Mouse (Mus musculus) neural tube, embryonic 15.5 days (tissue): ENCODE data around the gene Smad9. TPM values are rescaled to one million over a fixed set of nuclear protein-coding genes. Genes with fewer than 3 reads are reported as not detected.

Experiments used
- ATAC-seq: fragments of 200-750 bp; cut with Nextera tagmentation; 2 replicates; pipeline ENCODE4 v1.8.0; 2017; ENCODE audit warnings: mild to moderate bottlenecking, moderate TSS enrichment, moderate library complexity; ENCODE audit not compliant: low FRiP score
- H3K27ac ChIP-seq: fragments of 300-500 bp; sonication (generic); replicated peaks from 2 replicates; pipeline ENCODE4 v1.5.1; 2015; ENCODE audit warnings: mild to moderate bottlenecking, inconsistent platforms
- H3K27me3 ChIP-seq: fragments of 300-500 bp; sonication (generic); replicated peaks from 2 replicates; pipeline ENCODE4 v1.6.1; 2015; ENCODE audit warnings: inconsistent platforms
- H3K36me3 ChIP-seq: fragments of 300-500 bp; sonication (generic); 2 replicates; pipeline ENCODE4 v1.6.1; 2015; ENCODE audit warnings: inconsistent platforms
- H3K4me1 ChIP-seq: fragments of 300-500 bp; sonication (generic); 2 replicates; pipeline ENCODE4 v1.6.1; 2015; ENCODE audit warnings: inconsistent platforms
- H3K4me2 ChIP-seq: fragments of 300-500 bp; sonication (generic); 2 replicates; pipeline ENCODE4 v1.6.1; 2015; ENCODE audit warnings: inconsistent platforms, mild to moderate bottlenecking, moderate library complexity
- H3K4me3 ChIP-seq: fragments of 300-500 bp; sonication (generic); replicated peaks from 2 replicates; pipeline ENCODE4 v1.5.1; 2015; ENCODE audit warnings: mild to moderate bottlenecking, inconsistent platforms
- H3K9ac ChIP-seq: fragments of 300-500 bp; sonication (generic); replicated peaks from 2 replicates; pipeline ENCODE4 v1.6.1; 2015; ENCODE audit warnings: mild to moderate bottlenecking, inconsistent platforms
- H3K9me3 ChIP-seq: fragments of 300-500 bp; sonication (generic); replicated peaks from 2 replicates; pipeline ENCODE4 v1.6.1; 2016; ENCODE audit warnings: inconsistent platforms
- WGBS: fragments of 180-500 bp; shearing (Covaris S2); methylation state at CpG from one replicate; pipeline ENCODE4 v1.1.7; 2015; ENCODE audit warnings: mixed read lengths; 5-methylcytosine and 5-hydroxymethylcytosine counted together
- polyA plus RNA-seq: library from polyadenylated mRNA; unstranded; fragments of >200 nt; fragmentation: Nextera tagmentation; extraction: Ambion mirVana; gene quantifications from 2 replicates; pipeline ENCODE4 v1.2.1, GENCODE M21; 2015

The Smad9 gene
- polyA plus RNA-seq = 0.86 and 0.91 TPM in 2 replicates

- H3K4me2 ChIP-seq = peak within 1 kb of the TSS; percentile 100
- H3K4me3 ChIP-seq = peak within 1 kb of the TSS; percentile 74
- H3K36me3 ChIP-seq = peaks cover 10% of the 10 kb centered on the region
- H3K27ac ChIP-seq = peak within 1 kb of the TSS; percentile 52; the same call in 1 of the 2 replicates
- H3K9ac ChIP-seq = peak within 1 kb of the TSS; percentile 83
- peak; percentile 85 for ATAC-seq
- H3K27me3 ChIP-seq = no peaks in the 10 kb centered on the region
- under 1% methylated on average over 48 of the region's 66 CpGs for WGBS
- H3K9me3 ChIP-seq = no peaks in the 10 kb centered on the region
- peaks cover 23% of the 10 kb centered on the region for H3K4me1 ChIP-seq
Observed at GRCm38 (mm10) chr3:54755145-54756041, at the start of gene Smad9. Gene Smad9, plus strand, starts transcription at chr3:54755582.

- no peak for ATAC-seq
- 89% methylated on average over 9 of the region's 9 CpGs for WGBS
Observed at GRCm38 (mm10) chr3:54708972-54709371, 46.4 kb upstream of the Smad9 start.

DNA sequence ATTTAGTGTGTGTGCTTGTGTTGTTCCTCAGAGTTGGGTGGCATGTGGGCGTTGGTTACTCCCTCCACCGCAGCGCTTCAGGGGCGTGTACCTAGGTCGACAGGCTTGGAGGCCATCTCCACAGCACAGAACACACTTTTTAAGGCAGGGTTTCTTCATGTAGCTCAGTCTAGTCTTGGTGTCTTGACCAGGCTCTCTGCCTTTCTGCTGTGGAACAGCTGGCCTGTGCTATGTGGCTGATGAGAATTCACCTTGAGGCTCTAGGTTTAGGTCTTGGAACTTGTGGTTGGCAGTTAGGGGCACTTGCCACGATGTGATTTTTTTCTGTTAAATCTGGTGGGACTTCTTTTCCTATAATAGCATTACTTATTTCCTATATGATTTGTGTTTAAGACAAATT lies 41.1 kb upstream of the Smad9 start, which contains the start of gene Gm21958:
Gene Gm21958, minus strand, starts transcription at position 101 of the 400 bp plus-strand sequence.
- Histone ChIP-seq H3K27me3 (no peaks in the 10 kb centered on the region), H3K4me2 (no peak within 1 kb of the TSS), H3K4me3 (no peak within 1 kb of the TSS), H3K27ac (no peak within 1 kb of the TSS), H3K9me3 (no peaks in the 10 kb centered on the region), H3K9ac (no peak within 1 kb of the TSS), H3K36me3 (peaks cover 75% of the 10 kb centered on the region), H3K4me1 (no peaks in the 10 kb centered on the region)
- 94% methylated on average over 6 of the region's 6 CpGs for WGBS
- ATAC-seq = no peak

More at GRCm38 (mm10) chr3:54708972-54709371, 46.4 kb upstream of the Smad9 start:
- Histone ChIP-seq H3K27ac (no peak overlapping the region), H3K4me3 (no peak overlapping the region), H3K4me1 (no peaks in the 10 kb centered on the region), H3K4me2 (no peak overlapping the region), H3K36me3 (peaks cover 78% of the 10 kb centered on the region), H3K9me3 (no peaks in the 10 kb centered on the region), H3K9ac (no peak overlapping the region), H3K27me3 (no peaks in the 10 kb centered on the region)

GRCm38 (mm10) chr3:54715461-54715860 lies 39.9 kb upstream of the Smad9 start:
- no peak overlapping the region for H3K4me2 ChIP-seq
- 97% methylated on average over 6 of the region's 6 CpGs for WGBS
- H3K9ac ChIP-seq = no peak overlapping the region
- H3K9me3 ChIP-seq = no peaks in the 10 kb centered on the region
- no peaks in the 10 kb centered on the region for H3K4me1 ChIP-seq
- H3K27ac ChIP-seq = no peak overlapping the region
- H3K4me3 ChIP-seq = no peak overlapping the region
- ATAC-seq = no peak
- peaks cover 66% of the 10 kb centered on the region for H3K36me3 ChIP-seq
- no peaks in the 10 kb centered on the region for H3K27me3 ChIP-seq

- Histone ChIP-seq H3K4me3 (no peak overlapping the region), H3K4me2 (no peak overlapping the region), H3K27ac (no peak overlapping the region), H3K36me3 (peaks cover 64% of the 10 kb centered on the region), H3K27me3 (no peaks in the 10 kb centered on the region), H3K9me3 (no peaks in the 10 kb centered on the region), H3K9ac (no peak overlapping the region), H3K4me1 (no peaks in the 10 kb centered on the region)
- ATAC-seq = peak; percentile 66; the same call in 1 of the 2 replicates
- 64% methylated on average over 6 of the region's 6 CpGs for WGBS
Observed at GRCm38 (mm10) chr3:54717348-54717747, 38.0 kb upstream of the Smad9 start.

GRCm38 (mm10) chr3:54718947-54719346 lies 36.4 kb upstream of the Smad9 start:
- H3K9me3 ChIP-seq = no peaks in the 10 kb centered on the region
- H3K27me3 ChIP-seq = no peaks in the 10 kb centered on the region
- no peak overlapping the region for H3K4me3 ChIP-seq
- peaks cover 69% of the 10 kb centered on the region for H3K36me3 ChIP-seq
- WGBS = 68% methylated on average over 3 of the region's 3 CpGs
- no peak overlapping the region for H3K9ac ChIP-seq
- no peaks in the 10 kb centered on the region for H3K4me1 ChIP-seq
- H3K27ac ChIP-seq = no peak overlapping the region
- no peak overlapping the region for H3K4me2 ChIP-seq
- no peak for ATAC-seq

GRCm38 (mm10) chr3:54723741-54724500 lies 31.5 kb upstream of the Smad9 start:
- ATAC-seq = no peak
- Histone ChIP-seq H3K4me3 (no peak overlapping the region), H3K4me2 (no peak overlapping the region), H3K4me1 (no peaks in the 10 kb centered on the region), H3K36me3 (peaks cover 60% of the 10 kb centered on the region), H3K27me3 (no peaks in the 10 kb centered on the region), H3K9ac (no peak overlapping the region), H3K9me3 (no peaks in the 10 kb centered on the region), H3K27ac (no peak overlapping the region)
- 84% methylated on average over 10 of the region's 10 CpGs for WGBS

DNA sequence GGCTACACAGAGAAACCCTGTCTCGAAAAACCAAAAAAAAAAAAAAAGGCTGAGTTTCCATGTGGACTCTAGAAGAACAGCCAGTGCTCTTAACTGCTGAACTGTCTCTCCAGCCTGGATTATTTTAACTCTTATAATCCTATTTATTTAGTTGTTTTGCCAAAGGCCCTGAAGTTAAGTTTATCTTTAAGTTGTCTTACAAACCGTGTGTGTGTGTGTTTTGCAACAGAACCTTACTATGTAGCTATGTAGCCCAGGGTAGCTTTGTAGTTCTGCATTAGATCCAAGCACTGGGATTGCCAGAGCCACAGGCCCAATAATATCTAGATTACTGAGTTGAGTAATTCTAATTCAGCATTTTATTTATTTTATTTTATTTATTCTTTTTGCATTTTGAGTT lies 30.0 kb upstream of the Smad9 start:
- Histone ChIP-seq H3K4me2 (no peak overlapping the region), H3K36me3 (peaks cover 71% of the 10 kb centered on the region), H3K27ac (no peak overlapping the region), H3K9ac (no peak overlapping the region), H3K9me3 (no peaks in the 10 kb centered on the region), H3K27me3 (no peaks in the 10 kb centered on the region), H3K4me3 (no peak overlapping the region), H3K4me1 (no peaks in the 10 kb centered on the region)
- whole genome bisulfite sequencing = 91% methylated on average over 2 of the region's 2 CpGs
- no peak for ATAC-seq

DNA sequence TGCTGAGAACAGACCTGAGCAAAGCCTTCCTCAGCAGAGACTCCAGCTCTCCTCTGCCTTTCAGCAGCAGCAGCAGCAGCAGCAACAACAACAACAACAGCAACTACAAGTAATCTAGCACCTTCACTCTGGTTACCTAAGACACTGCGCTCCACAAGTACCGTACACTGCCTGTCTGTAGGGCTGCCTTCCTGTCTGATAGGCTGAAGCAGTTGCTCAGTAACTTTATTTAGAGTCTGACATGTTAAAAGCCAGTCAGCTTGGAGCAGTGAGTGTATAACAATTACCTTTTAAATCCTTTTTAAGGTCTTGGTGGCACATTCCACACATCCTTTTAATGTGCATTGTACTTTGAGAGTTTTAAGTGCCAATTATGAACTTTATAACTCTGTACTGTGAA lies 27.8 kb upstream of the Smad9 start:
- 98% methylated on average over 2 of the region's 2 CpGs for WGBS
- peaks cover under 1% of the 10 kb centered on the region for H3K4me1 ChIP-seq
- H3K4me2 ChIP-seq = no peak overlapping the region
- no peak overlapping the region for H3K9ac ChIP-seq
- ATAC-seq = no peak
- H3K27ac ChIP-seq = no peak overlapping the region
- H3K9me3 ChIP-seq = no peaks in the 10 kb centered on the region
- no peaks in the 10 kb centered on the region for H3K27me3 ChIP-seq
- H3K36me3 ChIP-seq = peaks cover 72% of the 10 kb centered on the region
- H3K4me3 ChIP-seq = no peak overlapping the region

DNA sequence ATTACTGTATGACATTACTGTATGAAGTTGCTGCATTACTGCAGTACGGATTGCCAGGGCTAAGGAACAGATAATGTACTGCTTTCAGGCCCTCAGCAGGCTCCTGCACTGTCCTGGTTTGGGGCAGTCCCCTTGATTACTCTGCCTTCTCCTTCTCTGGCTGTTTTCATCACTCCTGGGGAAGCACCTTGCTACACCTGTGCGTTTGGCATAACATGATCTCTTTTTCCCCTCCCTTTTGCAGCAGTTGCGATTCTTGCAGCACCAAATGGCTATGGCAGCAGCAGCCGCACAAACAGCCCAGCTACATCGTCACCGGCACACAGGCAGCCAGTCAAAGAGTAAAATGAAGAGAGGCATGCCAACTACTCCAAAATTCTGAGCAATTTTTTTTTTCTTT lies 27.3 kb upstream of the Smad9 start:
- WGBS = 94% methylated on average over 6 of the region's 6 CpGs
- Histone ChIP-seq H3K9me3 (no peaks in the 10 kb centered on the region), H3K27ac (no peak overlapping the region), H3K4me3 (no peak overlapping the region), H3K4me2 (no peak overlapping the region), H3K4me1 (peaks cover 6% of the 10 kb centered on the region), H3K27me3 (no peaks in the 10 kb centered on the region), H3K36me3 (peaks cover 72% of the 10 kb centered on the region), H3K9ac (no peak overlapping the region)
- no peak for ATAC-seq

DNA sequence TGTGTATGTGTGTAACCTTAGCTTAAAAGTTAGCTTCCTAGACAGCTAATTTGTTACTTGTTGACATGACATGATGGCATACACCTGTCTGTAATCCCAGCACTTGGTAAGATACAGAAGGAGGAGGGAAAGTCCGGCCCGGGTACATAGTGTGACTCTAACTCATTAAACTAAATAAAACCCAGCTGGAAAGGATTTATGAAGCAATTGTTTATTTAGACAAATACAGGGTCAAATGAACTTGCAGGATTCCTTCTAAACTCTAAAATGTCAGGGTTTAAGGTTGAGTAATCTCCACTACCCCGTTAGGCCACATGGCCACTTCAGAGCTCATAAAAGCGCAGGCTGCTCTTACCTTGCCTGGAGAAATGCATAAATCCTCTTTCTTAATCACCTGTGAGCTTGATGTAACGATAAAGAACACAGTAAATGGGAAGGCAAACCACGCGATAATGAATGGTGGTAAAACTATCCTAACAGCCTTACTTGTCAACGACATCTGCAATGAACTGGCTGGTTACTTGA lies 23.7 kb upstream of the Smad9 start:
- H3K4me2 ChIP-seq = no peak overlapping the region
- H3K4me3 ChIP-seq = no peak overlapping the region
- H3K27ac ChIP-seq = no peak overlapping the region
- H3K4me1 ChIP-seq = peaks cover 22% of the 10 kb centered on the region
- WGBS = 81% methylated on average over 8 of the region's 8 CpGs
- no peaks in the 10 kb centered on the region for H3K27me3 ChIP-seq
- H3K36me3 ChIP-seq = peaks cover 62% of the 10 kb centered on the region
- H3K9ac ChIP-seq = no peak overlapping the region
- ATAC-seq = no peak
- H3K9me3 ChIP-seq = no peaks in the 10 kb centered on the region
